Mouse (Mus musculus): ENCODE results near the gene Cdc42se1. TPM values are rescaled to one million over a fixed set of nuclear protein-coding genes. Genes with fewer than 3 reads are reported as not detected.

The Cdc42se1 gene
- total RNA-seq, 4 experiments from 2014 or later: 63.5 to 76.2 (median 69.3) TPM

DNA sequence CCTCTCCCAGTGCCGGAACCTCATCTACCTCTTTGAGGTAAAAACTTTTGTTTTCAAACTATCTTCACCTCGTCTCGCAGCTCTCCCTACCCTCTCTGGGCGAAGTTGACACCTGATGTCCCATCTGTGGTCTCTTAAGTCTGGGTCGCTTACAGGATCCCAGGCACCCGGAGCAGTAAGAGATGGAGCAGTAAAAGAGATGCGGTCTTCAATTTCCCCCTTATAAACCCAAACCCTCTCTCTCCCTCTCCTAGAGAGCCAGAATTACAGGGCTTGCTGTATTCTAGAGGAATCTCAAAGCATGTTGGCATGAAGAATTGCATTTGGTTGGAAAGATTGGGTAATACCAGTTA, 55.0 kb downstream of the Cdc42se1 start:
- DNase-seq (ENCODE audit: low spot score in 2 of 2): no peak

DNA sequence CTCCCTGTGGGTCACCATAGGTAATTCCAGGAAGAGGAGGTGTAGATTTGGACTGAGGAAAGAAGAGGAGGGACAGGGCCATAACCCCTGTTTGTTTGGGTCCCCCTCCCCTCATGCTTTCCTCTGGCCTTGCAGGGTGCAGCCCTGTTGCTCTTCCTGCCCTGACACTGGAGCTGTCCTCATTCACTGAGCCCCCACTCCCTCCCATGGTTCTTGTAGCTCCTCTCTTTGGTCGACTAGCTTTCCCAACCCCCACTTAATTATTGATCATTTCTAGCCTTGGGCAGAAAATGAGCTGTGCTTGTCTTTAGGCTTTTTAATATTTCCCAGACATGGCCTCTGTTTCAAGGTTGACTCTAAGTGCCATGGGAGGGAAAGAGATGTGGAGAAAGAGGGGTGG, 55.5 kb downstream of the Cdc42se1 start:
- no peak for DNase-seq (ENCODE audit: low spot score in 2 of 2)

DNA sequence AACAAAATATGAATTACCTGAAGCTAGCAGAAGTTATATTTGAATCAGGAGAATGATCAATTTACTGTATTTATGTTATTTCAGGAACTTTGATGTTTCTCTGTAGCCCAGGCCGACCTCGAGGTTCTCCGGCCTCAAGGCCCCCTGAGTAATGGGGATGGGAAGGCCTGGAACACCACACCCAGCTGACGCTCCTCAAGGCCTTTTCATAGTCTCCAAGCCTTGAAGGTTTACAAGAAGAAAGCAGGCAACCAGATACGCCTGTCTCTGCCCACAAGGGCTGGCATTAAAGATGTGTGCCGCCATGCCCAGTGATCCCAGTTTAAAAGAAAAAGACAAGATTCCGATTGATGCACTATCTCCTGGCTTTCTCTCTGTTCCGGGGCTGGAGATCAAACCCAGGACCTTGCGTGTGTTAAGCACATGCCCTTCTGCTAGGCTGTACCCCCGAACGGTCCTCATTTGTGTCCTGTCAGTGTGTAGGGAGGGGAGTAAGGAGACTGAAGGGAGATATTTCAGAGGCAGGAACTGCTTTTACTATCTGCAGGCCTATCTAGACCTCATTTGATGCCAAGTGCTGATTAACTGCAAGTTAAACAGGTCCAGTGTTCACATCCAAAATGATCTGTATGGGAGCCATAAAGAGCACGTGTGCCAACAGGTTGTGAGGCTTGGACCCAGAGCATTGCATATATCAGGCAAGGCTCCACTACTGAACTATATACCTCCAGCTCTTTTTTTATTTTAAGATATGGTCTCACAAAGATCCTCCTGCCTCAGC, 56.2 kb downstream of the Cdc42se1 start:
- no peak for DNase-seq (ENCODE audit: low spot score in 2 of 2)

DNA sequence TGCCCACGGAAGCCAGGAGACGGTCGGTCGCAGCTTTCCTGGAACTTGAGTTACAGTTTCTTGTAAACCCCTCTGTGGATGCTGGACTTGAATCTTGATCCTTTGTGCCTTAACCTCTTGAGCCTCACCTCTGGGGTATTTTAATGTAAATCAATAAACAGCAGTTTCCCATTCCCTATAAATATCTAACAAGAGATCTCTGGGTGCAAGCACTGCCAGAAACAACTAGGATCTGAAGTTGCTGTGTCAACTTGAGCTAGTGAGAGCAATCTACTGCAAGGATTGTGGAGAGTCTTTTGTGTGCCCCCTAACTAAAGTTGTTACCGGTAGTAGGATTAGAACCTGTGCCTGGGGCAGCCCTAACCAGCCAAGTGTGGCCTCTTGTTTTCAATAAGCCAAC, 56.9 kb downstream of the Cdc42se1 start:
- no peak for DNase-seq (ENCODE audit: low spot score in 2 of 2)

Other genes starting within 250 kb of the Cdc42se1 start
- gene Zfp687, start 213.3 kb upstream of the Cdc42se1 start, total RNA-seq (2022): 10 to 100 TPM; 33.2 to 36.0 (median 35.2) TPM
- gene Psmd4, start 186.1 kb upstream of the Cdc42se1 start, total RNA-seq (2022): 100 to 1,000 TPM; 153 to 167 (median 156) TPM
- 10 to 100 TPM; 49.9 to 53.7 (median 51.0) TPM for gene Pip5k1a, start 121.8 kb upstream of the Cdc42se1 start, total RNA-seq (2022)
- gene Vps72, start 117.7 kb upstream of the Cdc42se1 start, total RNA-seq (2022): 10 to 100 TPM; 42.8 to 48.3 (median 43.1) TPM
- gene Tmod4, start 104.3 kb upstream of the Cdc42se1 start, total RNA-seq (2022): under 1 TPM in 2 of 4 experiments, not detected in 2; 0.51 to 0.62 TPM
- 10 to 100 TPM; 49.3 to 55.8 (median 50.5) TPM for gene Scnm1, start 94.7 kb upstream of the Cdc42se1 start, total RNA-seq (2022)
- 10 to 100 TPM; 12.8 to 17.7 (median 15.5) TPM for gene Lysmd1, start 94.6 kb upstream of the Cdc42se1 start, total RNA-seq (2022)
- gene Tnfaip8l2, start 86.4 kb upstream of the Cdc42se1 start, total RNA-seq (2022): 1 to 10 TPM; 2.3 to 6.7 (median 4.3) TPM
- 10 to 100 TPM; 22.8 to 27.3 (median 24.9) TPM for gene Sema6c, start 68.3 kb upstream of the Cdc42se1 start, total RNA-seq (2022)
- gene Gabpb2, start 10.8 kb upstream of the Cdc42se1 start, total RNA-seq (2022): 10 to 100 TPM; 10.4 to 12.5 (median 12.1) TPM
- gene Mllt11, start 3.4 kb downstream of the Cdc42se1 start, total RNA-seq (2022): 100 to 1,000 TPM; 280 to 293 (median 288) TPM
- gene Gm128, start 12.9 kb downstream of the Cdc42se1 start, total RNA-seq (2022): under 1 TPM; 0.24 to 0.67 (median 0.41) TPM
- gene Bnipl, start 22.5 kb downstream of the Cdc42se1 start, total RNA-seq (2022): under 1 TPM in 3 of 4 experiments, not detected in 1; 0.37 to 0.72 (median 0.67) TPM
- gene Mindy1, start 52.6 kb downstream of the Cdc42se1 start, total RNA-seq (2022): 10 to 100 TPM; 20.7 to 24.3 (median 22.4) TPM
- gene Prune1, start 53.3 kb downstream of the Cdc42se1 start, total RNA-seq (2022): 10 to 100 TPM; 24.0 to 27.2 (median 25.2) TPM
- 1 to 10 TPM in 2 of 4 experiments, under 1 TPM in 2; 0.33 to 1.6 (median 0.93) TPM for gene Anxa9, start 78.4 kb downstream of the Cdc42se1 start, total RNA-seq (2022)
- gene Cers2, start 86.1 kb downstream of the Cdc42se1 start, total RNA-seq (2022): 10 to 100 TPM; 51.9 to 63.7 (median 56.1) TPM
- gene Setdb1, start 128.5 kb downstream of the Cdc42se1 start, total RNA-seq (2022): 10 to 100 TPM; 31.6 to 36.9 (median 34.8) TPM
- not detected for gene 4930558C23Rik, start 174.1 kb downstream of the Cdc42se1 start, total RNA-seq (2022)
- gene Arnt, start 205.7 kb downstream of the Cdc42se1 start, total RNA-seq (2022): 10 to 100 TPM; 30.4 to 37.0 (median 34.0) TPM